Mouse (Mus musculus): Measurements from ENCODE around the gene Ociad1. TPM values are rescaled to one million over a fixed set of nuclear protein-coding genes. Genes with fewer than 3 reads are reported as not detected.

Ociad1 gene
- polyA plus RNA-seq, 1 experiment from 2014 or later: 115 TPM

GRCm38 (mm10) chr5:73339779-73340722 lies 47.5 kb downstream of the Ociad1 start:
- Histone ChIP-seq H3K27ac (replicated peaks) (no peak overlapping the region), H3K9ac (no peak overlapping the region), H3K4me1 (replicated peaks) (peaks cover 30% of the 10 kb centered on the region), H3K4me3 (replicated peaks) (no peak overlapping the region), H3K27me3 (peaks cover 83% of the 10 kb centered on the region), H3K36me3 (replicated peaks) (no peaks in the 10 kb centered on the region), H3K9me3 (replicated peaks) (no peaks in the 10 kb centered on the region), H3K4me2 (no peak overlapping the region)
- peak; percentile 32; the same call in 1 of the 2 replicates for ATAC-seq (ENCODE audit: insufficient read depth)
- WGBS (ENCODE audit: insufficient replicate concordance): 76% methylated on average over 9 of the region's 9 CpGs

- Histone ChIP-seq H3K9me3 (replicated peaks) (no peaks in the 10 kb centered on the region), H3K4me1 (replicated peaks) (peaks cover 30% of the 10 kb centered on the region), H3K27ac (replicated peaks) (no peak within 1 kb of the TSS), H3K4me3 (replicated peaks) (no peak within 1 kb of the TSS), H3K36me3 (replicated peaks) (no peaks in the 10 kb centered on the region), H3K4me2 (no peak within 1 kb of the TSS), H3K9ac (no peak within 1 kb of the TSS), H3K27me3 (peaks cover 80% of the 10 kb centered on the region)
- ATAC-seq (ENCODE audit: insufficient read depth): no peak
- 67% methylated on average over 8 of the region's 8 CpGs for WGBS (ENCODE audit: insufficient replicate concordance)
These were observed 48.2 kb downstream of the Ociad1 start, which contains the start of gene Ociad2 for GRCm38 (mm10) chr5:73340723-73341235. Gene Ociad2 (minus strand): TSS chr5:73341028.

GRCm38 (mm10) chr5:73342701-73343355 lies 50.2 kb downstream of the Ociad1 start:
- peaks cover 77% of the 10 kb centered on the region for H3K27me3 ChIP-seq
- no peak overlapping the region for H3K9ac ChIP-seq
- no peak overlapping the region for H3K4me2 ChIP-seq
- no peaks in the 10 kb centered on the region for H3K9me3 ChIP-seq (replicated peaks)
- no peak for ATAC-seq (ENCODE audit: insufficient read depth)
- no peak overlapping the region for H3K27ac ChIP-seq (replicated peaks)
- 74% methylated on average over 22 of the region's 22 CpGs for WGBS (ENCODE audit: insufficient replicate concordance)
- no peaks in the 10 kb centered on the region for H3K36me3 ChIP-seq (replicated peaks)
- H3K4me3 ChIP-seq (replicated peaks): no peak overlapping the region
- peaks cover 26% of the 10 kb centered on the region for H3K4me1 ChIP-seq (replicated peaks)

- ATAC-seq (ENCODE audit: insufficient read depth): no peak
- Histone ChIP-seq H3K27me3 (peaks cover 71% of the 10 kb centered on the region), H3K36me3 (replicated peaks) (no peaks in the 10 kb centered on the region), H3K9ac (no peak overlapping the region), H3K4me2 (no peak overlapping the region), H3K4me1 (replicated peaks) (peaks cover 25% of the 10 kb centered on the region), H3K27ac (replicated peaks) (no peak overlapping the region), H3K9me3 (replicated peaks) (no peaks in the 10 kb centered on the region), H3K4me3 (replicated peaks) (no peak overlapping the region)
- 74% methylated on average over 10 of the region's 10 CpGs for WGBS (ENCODE audit: insufficient replicate concordance)
These were observed 51.7 kb downstream of the Ociad1 start for GRCm38 (mm10) chr5:73344310-73344709.

GRCm38 (mm10) chr5:73345254-73345653 lies 52.7 kb downstream of the Ociad1 start:
- Histone ChIP-seq H3K9ac (no peak overlapping the region), H3K36me3 (replicated peaks) (no peaks in the 10 kb centered on the region), H3K4me2 (no peak overlapping the region), H3K27ac (replicated peaks) (no peak overlapping the region), H3K4me1 (replicated peaks) (peaks cover 25% of the 10 kb centered on the region), H3K27me3 (peaks cover 61% of the 10 kb centered on the region), H3K4me3 (replicated peaks) (no peak overlapping the region), H3K9me3 (replicated peaks) (no peaks in the 10 kb centered on the region)
- 84% methylated on average over 4 of the region's 4 CpGs for WGBS (ENCODE audit: insufficient replicate concordance)
- no peak for ATAC-seq (ENCODE audit: insufficient read depth)

GRCm38 (mm10) chr5:73349514-73349913 lies 56.9 kb downstream of the Ociad1 start:
- no peak for ATAC-seq (ENCODE audit: insufficient read depth)
- Histone ChIP-seq H3K9ac (no peak overlapping the region), H3K4me2 (no peak overlapping the region), H3K36me3 (replicated peaks) (no peaks in the 10 kb centered on the region), H3K27ac (replicated peaks) (no peak overlapping the region), H3K27me3 (peaks cover 34% of the 10 kb centered on the region), H3K4me3 (replicated peaks) (no peak overlapping the region), H3K9me3 (replicated peaks) (no peaks in the 10 kb centered on the region), H3K4me1 (replicated peaks) (peaks cover 38% of the 10 kb centered on the region)
- WGBS (ENCODE audit: insufficient replicate concordance): 58% methylated on average over 5 of the region's 5 CpGs

GRCm38 (mm10) chr5:73351796-73352195 lies 59.2 kb downstream of the Ociad1 start:
- peaks cover 18% of the 10 kb centered on the region for H3K27me3 ChIP-seq
- H3K4me2 ChIP-seq: no peak overlapping the region
- 78% methylated on average over 1 of the region's 1 CpGs for WGBS (ENCODE audit: insufficient replicate concordance)
- no peak for ATAC-seq (ENCODE audit: insufficient read depth)
- no peaks in the 10 kb centered on the region for H3K9me3 ChIP-seq (replicated peaks)
- H3K4me1 ChIP-seq (replicated peaks): peaks cover 52% of the 10 kb centered on the region
- no peak overlapping the region for H3K4me3 ChIP-seq (replicated peaks)
- no peak overlapping the region; the same call in 1 of the 2 replicates for H3K27ac ChIP-seq (replicated peaks)
- H3K9ac ChIP-seq: no peak overlapping the region
- H3K36me3 ChIP-seq (replicated peaks): no peaks in the 10 kb centered on the region

- 67% methylated on average over 7 of the region's 7 CpGs for WGBS (ENCODE audit: insufficient replicate concordance)
- Histone ChIP-seq H3K9me3 (replicated peaks) (no peaks in the 10 kb centered on the region), H3K36me3 (replicated peaks) (no peaks in the 10 kb centered on the region), H3K4me1 (replicated peaks) (peaks cover 54% of the 10 kb centered on the region), H3K27me3 (peaks cover 8% of the 10 kb centered on the region; the same call in 1 of the 2 replicates), H3K4me3 (replicated peaks) (no peak overlapping the region), H3K4me2 (peak overlapping the region; percentile 14; the same call in 1 of the 2 replicates), H3K9ac (no peak overlapping the region), H3K27ac (replicated peaks) (no peak overlapping the region)
- ATAC-seq (ENCODE audit: insufficient read depth): no peak
These were observed 60.9 kb downstream of the Ociad1 start for GRCm38 (mm10) chr5:73353519-73353918.

- WGBS (ENCODE audit: insufficient replicate concordance): 23% methylated on average over 3 of the region's 3 CpGs
- ATAC-seq (ENCODE audit: insufficient read depth): peak; percentile 59
- Histone ChIP-seq H3K9me3 (replicated peaks) (no peaks in the 10 kb centered on the region), H3K27ac (replicated peaks) (peak overlapping the region; percentile 64), H3K27me3 (peaks cover 11% of the 10 kb centered on the region; the same call in 1 of the 2 replicates), H3K4me3 (replicated peaks) (no peak overlapping the region), H3K36me3 (replicated peaks) (no peaks in the 10 kb centered on the region), H3K4me1 (replicated peaks) (peaks cover 53% of the 10 kb centered on the region), H3K9ac (no peak overlapping the region), H3K4me2 (peak overlapping the region; percentile 14)
These were observed 61.4 kb downstream of the Ociad1 start for GRCm38 (mm10) chr5:73353978-73354377.

GRCm38 (mm10) chr5:73355393-73355792 lies 62.8 kb downstream of the Ociad1 start:
- peak; percentile 85 for ATAC-seq (ENCODE audit: insufficient read depth)
- no peak overlapping the region for H3K4me3 ChIP-seq (replicated peaks)
- no peaks in the 10 kb centered on the region for H3K9me3 ChIP-seq (replicated peaks)
- H3K36me3 ChIP-seq (replicated peaks): no peaks in the 10 kb centered on the region
- H3K9ac ChIP-seq: no peak overlapping the region
- peaks cover 25% of the 10 kb centered on the region for H3K27me3 ChIP-seq
- peak overlapping the region; percentile 64; the same call in 1 of the 2 replicates for H3K27ac ChIP-seq (replicated peaks)
- peaks cover 61% of the 10 kb centered on the region for H3K4me1 ChIP-seq (replicated peaks)
- 17% methylated on average over 5 of the region's 5 CpGs for WGBS (ENCODE audit: insufficient replicate concordance)
- H3K4me2 ChIP-seq: peak overlapping the region; percentile 21; the same call in 1 of the 2 replicates
